Mouse (Mus musculus) heart, embryonic 15.5 days (tissue): ENCODE measurements around the gene Lingo3. TPM values are rescaled to one million over a fixed set of nuclear protein-coding genes. Genes with fewer than 3 reads are reported as not detected.
"Not testable (repeated sequence)": the region's sequence is repeated elsewhere in the genome, so short reads cannot be mapped to it uniquely, and the experiment has no call there.

Source experiments
- ATAC-seq: fragments of 200-750 bp; cut with Nextera tagmentation; replicated peaks from 2 replicates; pipeline ENCODE4 v1.8.0; 2017; ENCODE audit warnings: low read depth, moderate TSS enrichment; ENCODE audit not compliant: insufficient number of reproducible peaks, insufficient read depth, low FRiP score
- H3K27ac ChIP-seq: fragments of 300-500 bp; sonication (generic); 2 replicates; pipeline ENCODE4 v1.5.1; 2015; ENCODE audit warnings: mild to moderate bottlenecking, inconsistent platforms
- H3K27me3 ChIP-seq: fragments of 300-500 bp; sonication (generic); 2 replicates; pipeline ENCODE4 v1.6.1; 2015; ENCODE audit warnings: inconsistent platforms
- H3K36me3 ChIP-seq: fragments of 300-500 bp; sonication (generic); 2 replicates; pipeline ENCODE4 v1.6.1; 2015; ENCODE audit warnings: mild to moderate bottlenecking, inconsistent platforms
- H3K4me1 ChIP-seq: fragments of 300-500 bp; sonication (generic); replicated peaks from 2 replicates; pipeline ENCODE4 v1.6.1; 2015; ENCODE audit warnings: inconsistent platforms
- H3K4me2 ChIP-seq: fragments of 300-500 bp; sonication (generic); 2 replicates; pipeline ENCODE4 v1.6.1; 2015; ENCODE audit warnings: inconsistent platforms, mild to moderate bottlenecking, moderate library complexity
- H3K4me3 ChIP-seq: fragments of 300-500 bp; sonication (generic); 2 replicates; pipeline ENCODE4 v1.5.1; 2015; ENCODE audit warnings: mild to moderate bottlenecking, inconsistent platforms
- H3K9ac ChIP-seq: fragments of 300-500 bp; sonication (generic); 2 replicates; pipeline ENCODE4 v1.6.1; 2015; ENCODE audit warnings: mild to moderate bottlenecking, inconsistent platforms
- H3K9me3 ChIP-seq: fragments of 300-500 bp; sonication (generic); replicated peaks from 2 replicates; pipeline ENCODE4 v1.6.1; 2016; ENCODE audit warnings: inconsistent platforms
- WGBS: fragments of 180-500 bp; shearing (Covaris S2); methylation state at CpG from one replicate; pipeline ENCODE4 v1.1.7; 2015; ENCODE audit warnings: mixed read lengths; 5-methylcytosine and 5-hydroxymethylcytosine counted together
- polyA plus RNA-seq: library from polyadenylated mRNA; unstranded; fragments of >200 nt; fragmentation: Nextera tagmentation; extraction: Ambion mirVana; gene quantifications from 2 replicates; pipeline ENCODE4 v1.2.1, GENCODE M21; 2015

Gene Lingo3
- polyA plus RNA-seq, 1 experiment from 2014 or later: 0.43 TPM

GRCm38 (mm10) chr10:80828587-80828986 is 15.3 kb downstream of the Lingo3 start:
- 78% methylated on average over 9 of the region's 9 CpGs for WGBS
- H3K4me3 ChIP-seq: peak overlapping the region; percentile 82
- not testable (repeated sequence) for H3K27me3 ChIP-seq, H3K27ac ChIP-seq, H3K9ac ChIP-seq, H3K9me3 ChIP-seq, ATAC-seq
- peak overlapping the region; percentile 93 for H3K4me2 ChIP-seq
- peaks cover 40% of the 10 kb centered on the region for H3K4me1 ChIP-seq
- peaks cover 19% of the 10 kb centered on the region for H3K36me3 ChIP-seq

- no peaks in the 10 kb centered on the region for H3K9me3 ChIP-seq
- no peaks in the 10 kb centered on the region for H3K27me3 ChIP-seq
- H3K4me2 ChIP-seq: peak overlapping the region; percentile 93
- ATAC-seq: no peak
- peak overlapping the region; percentile 90 for H3K9ac ChIP-seq
- H3K4me1 ChIP-seq: peaks cover 40% of the 10 kb centered on the region
- WGBS: 62% methylated on average over 10 of the region's 10 CpGs
- peaks cover 19% of the 10 kb centered on the region for H3K36me3 ChIP-seq
- peak overlapping the region; percentile 82 for H3K4me3 ChIP-seq
- no peak overlapping the region for H3K27ac ChIP-seq
These were observed 15.9 kb downstream of the Lingo3 start for GRCm38 (mm10) chr10:80827870-80828420.

- Histone ChIP-seq H3K9ac (peak overlapping the region; percentile 90), H3K9me3 (no peaks in the 10 kb centered on the region), H3K36me3 (peaks cover 19% of the 10 kb centered on the region), H3K27me3 (no peaks in the 10 kb centered on the region), H3K27ac (peak overlapping the region; percentile 94), H3K4me2 (peak overlapping the region; percentile 93), H3K4me1 (peaks cover 40% of the 10 kb centered on the region), H3K4me3 (peak overlapping the region; percentile 82)
- ATAC-seq: no peak
- 4% methylated on average over 29 of the region's 29 CpGs for WGBS
These were observed 16.6 kb downstream of the Lingo3 start for GRCm38 (mm10) chr10:80827063-80827869.

- Histone ChIP-seq H3K9me3 (no peaks in the 10 kb centered on the region), H3K27ac (peak within 1 kb of the TSS; percentile 94), H3K4me1 (peaks cover 39% of the 10 kb centered on the region), H3K36me3 (peaks cover 19% of the 10 kb centered on the region), H3K4me2 (peak within 1 kb of the TSS; percentile 93), H3K9ac (peak within 1 kb of the TSS; percentile 90), H3K4me3 (peak within 1 kb of the TSS; percentile 82), H3K27me3 (no peaks in the 10 kb centered on the region)
- under 1% methylated on average over 78 of the region's 82 CpGs for WGBS
- peak; percentile 98 for ATAC-seq
These were observed 17.4 kb downstream of the Lingo3 start, which contains the start of gene Oaz1 for GRCm38 (mm10) chr10:80826151-80827062. Gene Oaz1 (plus strand): TSS chr10:80826656.

- WGBS: 66% methylated on average over 2 of the region's 2 CpGs
- no peaks in the 10 kb centered on the region for H3K27me3 ChIP-seq
- H3K36me3 ChIP-seq: peaks cover 8% of the 10 kb centered on the region
- peaks cover 24% of the 10 kb centered on the region for H3K4me1 ChIP-seq
- H3K9ac ChIP-seq: no peak overlapping the region
- no peak overlapping the region for H3K27ac ChIP-seq
- H3K4me2 ChIP-seq: no peak overlapping the region
- no peak overlapping the region for H3K4me3 ChIP-seq
- no peak for ATAC-seq
- no peaks in the 10 kb centered on the region for H3K9me3 ChIP-seq
These were observed 19.0 kb downstream of the Lingo3 start for GRCm38 (mm10) chr10:80824827-80825226.

GRCm38 (mm10) chr10:80823847-80824643 is 19.8 kb downstream of the Lingo3 start:
- no peak for ATAC-seq

GRCm38 (mm10) chr10:80823316-80823715 is 20.5 kb downstream of the Lingo3 start:
- Histone ChIP-seq H3K4me1 (peaks cover 13% of the 10 kb centered on the region), H3K9ac (no peak overlapping the region), H3K4me3 (no peak overlapping the region), H3K27me3 (no peaks in the 10 kb centered on the region), H3K27ac (0 out of 2 replicates have a peak overlapping the region, but pooled peaks have one; percentile 18), H3K4me2 (no peak overlapping the region), H3K9me3 (no peaks in the 10 kb centered on the region), H3K36me3 (no peaks in the 10 kb centered on the region)
- 89% methylated on average over 1 of the region's 1 CpGs for WGBS
- ATAC-seq: no peak

More at GRCm38 (mm10) chr10:80823847-80824643, 19.8 kb downstream of the Lingo3 start:
- Histone ChIP-seq H3K4me2 (no peak overlapping the region), H3K9ac (no peak overlapping the region), H3K9me3 (no peaks in the 10 kb centered on the region), H3K36me3 (peaks cover under 1% of the 10 kb centered on the region; the same call in 1 of the 2 replicates), H3K4me1 (peaks cover 16% of the 10 kb centered on the region), H3K4me3 (no peak overlapping the region), H3K27ac (0 out of 2 replicates have a peak overlapping the region, but pooled peaks have one; percentile 18), H3K27me3 (no peaks in the 10 kb centered on the region)
- WGBS: 55% methylated on average over 8 of the region's 8 CpGs

GRCm38 (mm10) chr10:80822528-80822927 is 21.3 kb downstream of the Lingo3 start:
- Histone ChIP-seq H3K36me3 (no peaks in the 10 kb centered on the region), H3K9me3 (no peaks in the 10 kb centered on the region), H3K4me2 (no peak overlapping the region), H3K27me3 (no peaks in the 10 kb centered on the region), H3K9ac (no peak overlapping the region), H3K27ac (no peak overlapping the region), H3K4me1 (peaks cover 5% of the 10 kb centered on the region), H3K4me3 (no peak overlapping the region)
- no peak for ATAC-seq
- 80% methylated on average over 5 of the region's 5 CpGs for WGBS

- WGBS: 38% methylated on average over 2 of the region's 2 CpGs
- no peaks in the 10 kb centered on the region for H3K9me3 ChIP-seq
- H3K4me1 ChIP-seq: 0 out of 2 replicates have a peak, but pooled peaks cover 3% of the 10 kb centered on the region
- H3K9ac ChIP-seq: no peak overlapping the region
- H3K27me3 ChIP-seq: no peaks in the 10 kb centered on the region
- no peak overlapping the region for H3K27ac ChIP-seq
- no peak overlapping the region for H3K4me2 ChIP-seq
- ATAC-seq: no peak
- H3K36me3 ChIP-seq: no peaks in the 10 kb centered on the region
- no peak overlapping the region for H3K4me3 ChIP-seq
These were observed 21.8 kb downstream of the Lingo3 start for GRCm38 (mm10) chr10:80821991-80822390.

- no peaks in the 10 kb centered on the region for H3K4me1 ChIP-seq
- H3K9me3 ChIP-seq: no peaks in the 10 kb centered on the region
- H3K4me3 ChIP-seq: no peak overlapping the region
- no peaks in the 10 kb centered on the region for H3K27me3 ChIP-seq
- H3K9ac ChIP-seq: no peak overlapping the region
- 41% methylated on average over 3 of the region's 3 CpGs for WGBS
- no peak for ATAC-seq
- no peak overlapping the region for H3K4me2 ChIP-seq
- H3K27ac ChIP-seq: no peak overlapping the region
- no peaks in the 10 kb centered on the region for H3K36me3 ChIP-seq
These were observed 24.4 kb downstream of the Lingo3 start for GRCm38 (mm10) chr10:80819406-80819805.
